Mouse (Mus musculus) embryo, embryonic 11.5 days (tissue): ENCODE results near the gene Spn.
"Not testable (repeated sequence)": the region's sequence is repeated elsewhere in the genome, so short reads cannot be mapped to it uniquely, and the experiment has no call there.

Source experiments
- DNase-seq: peaks from one replicate; pipeline ENCODE4 v3.0.0-alpha.2; 2012; ENCODE audit warnings: low read depth, low spot score

Gene Spn

DNA sequence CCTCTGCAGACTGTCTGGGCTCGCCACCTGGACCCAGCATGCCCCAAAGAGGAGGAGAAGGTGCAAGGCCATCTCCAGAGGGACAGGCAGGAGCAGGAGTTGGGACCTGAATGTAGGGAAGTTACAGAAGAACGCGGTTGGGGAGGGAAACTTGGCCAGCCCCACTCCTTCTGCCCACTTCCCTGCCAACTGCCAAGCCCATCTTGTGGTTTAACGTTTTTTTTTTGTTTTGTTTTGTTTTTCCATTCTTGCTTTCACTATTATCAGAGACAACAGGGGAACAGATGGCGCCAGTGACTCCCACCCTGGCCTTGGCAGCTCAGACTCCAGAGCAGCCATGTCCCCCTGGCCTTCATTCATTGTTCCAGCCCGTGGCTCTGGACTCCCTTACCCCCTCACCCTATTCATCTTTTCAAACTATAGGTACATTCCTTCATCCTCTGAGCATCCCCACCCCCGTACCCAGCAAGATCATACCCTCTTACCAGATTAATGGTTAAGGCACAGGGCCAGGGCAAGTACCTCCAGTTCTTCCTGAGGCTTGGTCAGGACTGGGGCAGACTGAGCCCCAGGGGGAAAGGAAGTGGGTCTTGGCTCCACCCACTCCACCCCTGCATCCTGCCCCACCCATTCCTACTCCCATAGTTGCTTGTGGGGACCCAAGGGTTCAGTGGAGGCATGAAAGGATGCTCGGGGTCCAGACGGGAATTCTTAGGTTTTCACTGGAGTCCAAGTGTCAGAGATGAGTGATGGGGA lies at the start of gene Spn:
Gene Spn (minus strand): TSS at position 562 of the 756 bp plus-strand sequence.
- no peak for DNase-seq

DNA sequence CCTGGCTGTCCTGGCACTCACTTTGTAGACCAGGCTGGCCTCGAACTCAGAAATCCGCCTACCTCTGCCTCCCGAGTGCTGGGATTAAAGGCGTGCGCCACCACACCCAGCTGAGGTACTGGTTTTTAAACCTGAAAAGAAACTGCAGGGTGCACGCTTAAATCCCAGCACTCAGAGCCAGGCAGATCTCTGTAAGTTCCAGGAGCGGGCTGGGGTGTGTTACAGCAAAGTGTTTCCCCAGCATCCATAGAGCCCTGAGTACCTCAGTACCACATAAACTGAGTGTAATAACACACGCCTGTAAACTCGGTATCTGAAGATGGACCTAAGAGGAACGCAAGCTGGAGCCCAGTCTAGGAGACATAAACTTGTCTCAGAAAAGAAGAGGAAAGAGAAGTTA lies 49.7 kb upstream of the Spn start:
- DNase-seq = no peak

GRCm38 (mm10) chr7:127185601-127186000 lies 48.0 kb upstream of the Spn start:
- DNase-seq = no peak

DNA sequence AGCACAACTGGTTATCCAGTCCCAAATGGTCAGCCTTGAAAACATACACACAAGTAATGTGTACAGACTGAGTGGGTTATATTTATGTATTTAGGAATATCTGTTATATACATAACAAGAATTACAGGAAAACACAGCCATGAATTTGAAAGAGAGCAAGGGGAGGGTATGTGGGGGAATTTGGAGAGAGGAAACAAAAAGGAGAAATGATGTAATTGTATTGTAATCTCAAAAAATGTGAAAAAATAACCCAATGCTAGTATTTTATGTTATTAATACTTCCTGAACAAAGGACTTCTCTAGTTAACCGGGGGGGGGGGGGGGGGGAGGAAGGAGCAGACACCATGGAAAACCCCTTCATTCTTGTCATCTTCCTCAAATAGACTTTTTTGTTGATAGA lies 47.1 kb upstream of the Spn start:
- no peak for DNase-seq

DNA sequence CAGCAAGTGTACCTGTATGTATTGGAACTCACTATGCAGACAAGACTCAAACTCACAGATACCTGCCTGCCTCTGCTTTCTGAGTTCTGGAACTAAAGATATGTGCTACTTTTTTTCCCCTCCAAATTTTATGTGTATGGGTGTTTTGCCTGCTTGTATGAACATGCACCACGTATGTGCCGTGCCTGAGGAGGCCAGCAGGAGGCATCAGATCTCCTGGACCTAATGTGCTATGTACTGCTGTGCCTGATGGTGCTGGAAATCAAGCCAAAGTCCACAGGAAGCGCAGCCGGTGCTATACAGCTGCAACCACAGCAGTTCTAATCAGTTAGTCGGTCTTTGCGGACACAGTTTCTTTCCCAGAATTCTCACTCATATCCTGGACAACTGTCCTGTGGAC lies 46.2 kb upstream of the Spn start:
- DNase-seq = no peak

GRCm38 (mm10) chr7:127183345-127183744 lies 45.7 kb upstream of the Spn start:
- no peak for DNase-seq

GRCm38 (mm10) chr7:127181724-127182123 lies 44.1 kb upstream of the Spn start:
- DNase-seq = not testable (repeated sequence)

DNA sequence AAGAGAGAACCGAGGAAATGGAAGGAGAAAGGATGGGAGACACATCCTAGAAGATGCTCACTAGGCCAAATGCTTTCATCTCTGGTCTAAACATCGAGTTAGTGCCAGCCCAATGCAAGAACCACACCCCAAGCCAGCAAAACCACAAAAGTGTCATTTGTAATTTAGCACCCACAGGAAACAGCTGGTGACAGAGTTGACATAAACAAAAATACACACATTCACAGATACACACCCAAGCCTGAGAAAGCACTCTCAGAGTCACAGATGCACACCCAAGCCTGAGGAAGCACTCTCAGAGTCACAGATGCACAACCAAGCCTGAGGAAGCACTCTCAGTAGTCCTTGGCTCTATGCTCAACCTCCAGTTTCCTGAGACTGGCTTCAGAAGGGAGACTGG lies 43.2 kb upstream of the Spn start:
- no peak for DNase-seq

- no peak for DNase-seq
These were observed 39.3 kb upstream of the Spn start for GRCm38 (mm10) chr7:127176937-127177336.

GRCm38 (mm10) chr7:127166501-127166900 lies 28.9 kb upstream of the Spn start:
- DNase-seq = no peak

DNA sequence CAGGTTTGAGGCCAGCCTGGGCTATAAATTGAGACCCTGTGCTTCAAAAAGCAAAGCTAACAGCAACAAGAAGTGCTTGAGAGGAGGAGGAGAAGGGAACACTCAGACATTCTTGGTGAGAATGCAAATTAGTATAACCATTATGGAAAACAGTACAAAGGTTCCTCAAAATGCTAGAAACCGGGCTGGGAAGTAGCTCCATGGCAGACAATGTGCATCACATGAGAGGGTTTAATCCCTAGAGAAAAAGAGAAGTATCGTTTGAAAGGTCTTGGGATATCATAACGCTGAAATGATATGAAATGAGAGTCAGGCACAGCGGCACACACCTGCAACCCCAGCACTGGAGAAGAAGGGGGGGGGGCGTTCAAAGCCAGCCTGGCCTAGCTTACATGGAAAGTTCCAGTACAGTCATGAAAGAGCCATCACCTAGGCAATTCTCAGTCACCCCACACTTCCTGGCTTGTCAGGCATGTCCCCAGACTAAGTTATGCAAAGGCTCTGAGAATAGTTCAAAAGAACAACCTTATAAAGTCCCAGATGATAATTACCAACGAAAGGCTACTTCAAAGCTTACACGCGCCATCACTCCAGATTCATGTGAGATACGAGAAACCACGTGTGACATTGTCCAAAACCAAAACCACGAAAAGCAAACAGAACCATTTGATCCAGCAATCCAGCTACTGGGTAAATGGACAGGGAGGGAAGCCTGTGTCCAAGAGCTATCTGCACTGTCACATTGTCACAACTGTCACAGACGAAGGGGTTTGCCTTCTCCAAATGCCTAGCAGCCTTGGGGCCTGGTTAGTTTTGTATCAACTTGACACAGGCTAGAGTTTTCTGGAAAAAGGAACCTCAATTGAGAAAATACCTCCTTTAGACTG lies 28.2 kb upstream of the Spn start:
- no peak for DNase-seq

DNA sequence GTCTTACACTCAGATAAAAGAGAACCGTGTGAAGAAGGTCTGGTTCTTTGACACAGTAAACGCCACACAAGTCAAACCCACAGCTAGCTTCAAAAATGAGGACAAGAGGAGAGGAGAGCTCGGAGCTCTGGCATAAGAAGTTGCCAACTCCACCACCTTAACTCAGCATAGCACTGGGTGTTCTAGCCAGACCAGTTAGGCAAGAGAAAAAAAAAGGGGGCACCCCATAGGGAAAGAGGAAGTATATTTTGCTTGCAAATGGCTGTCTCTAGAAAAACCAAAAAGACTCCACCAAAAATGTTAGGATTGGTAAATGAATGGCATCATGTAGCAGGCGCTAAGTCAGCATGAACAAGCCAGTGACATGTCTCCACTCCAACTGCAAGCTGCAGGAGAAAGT lies 26.4 kb upstream of the Spn start:
- DNase-seq = no peak

- DNase-seq = no peak
These were observed 24.9 kb upstream of the Spn start for GRCm38 (mm10) chr7:127162546-127162945.

GRCm38 (mm10) chr7:127157548-127157947 lies 19.9 kb upstream of the Spn start:
- DNase-seq = no peak

DNA sequence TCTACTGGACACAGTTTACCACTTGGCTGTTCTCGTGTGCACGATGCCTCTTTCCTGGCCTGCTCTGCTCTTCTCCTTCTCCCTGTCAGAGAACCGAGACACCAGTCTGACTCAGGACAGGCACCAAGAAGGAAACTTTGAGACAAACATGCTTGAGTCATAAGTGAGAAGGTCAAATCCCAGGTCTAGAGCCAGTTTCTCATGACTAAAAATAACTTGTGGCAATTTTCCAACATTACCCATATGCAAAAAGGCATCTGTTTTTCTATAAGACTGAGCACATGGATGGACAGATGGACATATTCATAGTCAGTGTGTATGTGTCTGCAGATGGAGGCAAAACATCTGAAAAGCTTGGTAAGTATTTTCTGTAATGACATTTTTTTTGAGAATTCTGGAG lies 15.9 kb upstream of the Spn start:
- DNase-seq = no peak

GRCm38 (mm10) chr7:127152464-127152863 lies 14.8 kb upstream of the Spn start:
- no peak for DNase-seq

DNA sequence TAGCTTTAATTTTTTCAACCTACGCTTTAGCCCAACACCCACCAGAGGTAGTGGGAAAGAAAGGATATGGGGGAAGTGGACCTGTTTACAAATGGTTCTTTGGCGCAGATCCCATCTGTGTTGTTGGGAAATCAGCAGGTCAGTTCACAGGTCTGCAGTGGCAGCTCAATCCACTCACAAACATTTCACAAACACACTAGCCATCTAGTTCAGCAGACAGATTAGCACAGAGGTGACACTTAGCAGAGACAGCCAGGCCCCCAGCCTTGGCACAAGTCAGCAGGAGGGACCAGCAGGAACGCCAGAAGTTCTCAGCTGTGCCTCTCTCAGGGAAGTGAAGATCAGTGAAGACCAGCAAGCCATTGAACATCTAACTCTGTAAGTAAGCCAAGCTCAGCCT lies 10.3 kb upstream of the Spn start:
- no peak for DNase-seq

DNA sequence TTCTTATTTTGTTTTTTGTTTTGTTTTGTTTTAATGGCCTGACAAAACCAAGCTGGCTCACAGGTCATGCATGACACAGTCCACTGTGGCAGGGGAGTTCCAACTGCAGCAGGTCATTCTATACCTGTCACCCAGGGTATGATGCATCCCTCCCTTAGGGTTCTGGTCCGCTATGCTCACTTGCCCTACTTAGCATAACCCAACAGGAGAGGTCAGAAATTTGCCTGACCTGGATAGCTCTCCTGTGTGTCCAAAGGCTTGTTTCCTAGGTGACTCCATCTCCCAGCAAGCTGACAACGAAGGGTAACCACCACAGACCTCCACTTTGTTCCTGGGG lies 8.6 kb upstream of the Spn start:
- no peak for DNase-seq

DNA sequence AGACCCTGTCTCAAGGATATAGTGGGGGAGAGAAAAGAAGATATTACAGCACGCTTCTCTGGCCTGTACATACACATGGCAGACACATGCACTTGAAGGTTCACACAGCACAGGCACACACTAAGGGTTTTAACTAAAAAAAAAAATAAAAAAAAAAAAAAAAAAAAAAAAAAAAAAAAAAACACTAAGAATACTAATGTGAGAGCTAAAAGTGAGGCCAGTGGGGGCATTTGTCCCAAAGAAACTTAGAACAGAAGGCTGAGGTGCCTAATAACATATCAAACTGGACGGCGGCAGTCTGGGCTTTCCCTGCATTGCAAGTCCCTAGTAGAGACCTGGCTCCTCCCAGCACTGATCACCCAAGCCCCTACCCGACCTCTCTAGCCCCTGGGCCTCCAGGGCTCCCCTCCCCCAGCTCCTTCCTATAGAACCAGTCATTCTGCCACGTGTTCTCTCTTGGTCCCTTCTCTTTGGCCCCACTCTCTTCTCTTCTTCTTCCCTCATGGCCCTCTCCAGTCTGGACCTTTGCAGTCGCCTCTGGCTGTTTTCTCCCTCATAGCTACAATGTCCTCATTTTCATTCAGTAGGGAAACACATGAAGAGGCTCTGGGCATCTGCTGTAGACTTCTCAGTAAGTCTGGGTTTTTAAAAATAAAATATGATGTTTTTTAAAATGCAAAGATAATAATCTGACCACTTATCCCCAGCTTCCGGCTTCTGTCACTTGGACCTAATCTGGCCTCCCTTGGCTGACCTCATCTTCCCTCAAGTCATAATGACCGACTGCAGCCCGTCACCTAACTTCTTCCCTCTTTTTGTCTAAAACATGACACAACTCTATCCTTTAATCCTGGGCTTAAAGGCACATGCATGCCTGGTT lies 8.0 kb upstream of the Spn start:
- no peak for DNase-seq

DNA sequence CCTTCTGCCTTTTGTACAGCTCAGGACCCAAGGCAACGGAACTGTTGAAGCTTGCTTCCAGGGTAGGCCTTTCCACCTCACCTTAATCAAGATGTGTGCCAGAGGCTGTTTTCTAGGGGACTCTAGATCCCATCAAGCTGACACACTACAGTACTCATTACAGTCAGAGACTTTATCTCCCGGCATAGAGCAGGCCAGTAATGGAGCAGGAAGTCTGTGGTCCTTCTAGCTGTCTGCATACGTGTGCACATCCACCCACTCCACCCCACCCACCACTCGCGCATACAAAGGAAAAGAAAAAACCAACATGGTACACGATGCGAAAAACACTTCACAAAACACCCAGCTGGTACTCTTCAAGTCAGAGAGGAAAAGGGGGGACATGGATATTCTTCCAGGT lies 6.8 kb upstream of the Spn start:
- no peak for DNase-seq

DNA sequence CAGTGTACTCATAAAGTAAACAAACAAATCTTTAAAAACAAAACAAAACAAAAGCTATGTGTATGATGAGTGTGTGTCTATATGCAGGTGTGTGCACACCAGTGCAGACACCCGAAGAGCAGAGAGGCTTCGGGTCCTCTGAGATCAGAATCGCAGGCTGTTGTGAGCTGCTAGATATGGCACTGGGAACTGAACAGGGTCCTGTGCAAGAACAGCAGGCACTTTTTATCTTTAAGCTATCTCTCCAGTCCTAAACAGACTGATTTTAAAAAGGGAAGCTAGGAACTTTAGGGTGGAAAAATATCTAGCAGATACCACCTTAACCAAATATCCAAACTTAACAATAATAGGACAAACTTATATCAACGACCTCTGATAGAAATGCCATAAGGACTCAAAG lies 5.0 kb upstream of the Spn start:
- DNase-seq = no peak

DNA sequence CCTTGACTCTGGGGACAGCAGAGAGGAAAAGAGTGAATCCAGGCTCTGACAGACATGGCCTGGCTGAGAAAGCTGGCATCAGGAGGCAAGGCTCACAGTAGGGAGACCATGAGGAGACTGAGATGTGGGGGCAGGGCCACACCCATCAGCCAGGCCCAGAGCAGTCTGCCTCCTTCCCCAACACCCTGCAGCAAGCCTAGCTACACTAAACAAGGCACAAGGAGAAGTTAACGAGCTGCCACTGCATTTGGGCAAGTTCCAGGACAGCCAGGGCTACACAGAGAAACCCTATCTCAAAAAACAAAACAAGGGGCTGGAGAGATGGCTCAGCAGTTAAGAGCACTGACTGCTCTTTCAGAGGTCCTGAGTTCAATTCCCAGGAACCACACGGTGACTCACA lies 4.6 kb upstream of the Spn start:
- DNase-seq = no peak
